Comparison of ENCODE assay signal across 32 mouse cellular contexts in genomic region chr2:129620148-129620547, GRCm38 (mm10). TPM values are rescaled to one million over a fixed set of nuclear protein-coding genes. Genes with fewer than 3 reads are reported as not detected.
DNase-seq lines count a peak whose midpoint lies in the region; ATAC-seq lines count a peak whose summit lies in the region.
"Had no signal": no experiment of that assay in that cellular context is flagged by ENCODE, and none has a peak within 500 bp of the region (broad histone marks: within the 10 kb centered on the region; RNA-seq: fewer than 3 reads in every experiment).

No protein-coding gene starts in this region.

- H3K9me3 ChIP-seq in heart, embryonic 11.5 days (replicated peaks; ENCODE audit: control insufficient read depth, low read length): peaks cover 5% of the 10 kb centered on the region; the same call in 1 of the 2 replicates
- H3K9me3 ChIP-seq: embryonic facial prominence, embryonic 10.5 days; embryonic facial prominence, embryonic 15.5 days; forebrain, embryonic 12.5 days; hindbrain, embryonic 13.5 days; liver, embryonic 13.5 days; midbrain, embryonic 10.5 days; neural tube, embryonic 12.5 days; stomach, embryonic 15.5 days had no signal

- peaks cover 6% of the 10 kb centered on the region for H3K36me3 ChIP-seq in heart, embryonic 11.5 days (ENCODE audit: control insufficient read depth, insufficient read depth, low read length)

- ATAC-seq in heart, embryonic 11.5 days (replicated peaks; ENCODE audit: insufficient number of reproducible peaks, low FRiP score, low TSS enrichment): no peak
- ATAC-seq: activated CD4-positive, CD25-positive, alpha-beta regulatory T cell, adult 4 months; forebrain, postnatal 0 days had no signal

- no peak overlapping the region for H3K4me3 ChIP-seq in heart, embryonic 11.5 days (ENCODE audit: low read depth, low read length)
- H3K4me3 ChIP-seq: embryonic facial prominence, embryonic 10.5 days; embryonic facial prominence, embryonic 15.5 days; forebrain, embryonic 12.5 days; heart, adult 2 months; heart, embryonic 15.5 days; hindbrain, embryonic 13.5 days; liver, embryonic 13.5 days; midbrain, embryonic 10.5 days; myocyte; neural tube, embryonic 12.5 days; stomach, embryonic 15.5 days had no signal

- peak; percentile 1 for DNase-seq in cerebellum, adult 11 months
- no peak for DNase-seq in cerebellum, postnatal 14 days
- DNase-seq in heart, adult 11 months: peak; percentile 56
- DNase-seq in layer of hippocampus, postnatal 10 days (ENCODE audit: low spot score in 2 of 2): peak; percentile 2 to 9
- no peak for DNase-seq in layer of hippocampus, postnatal 14 days (ENCODE audit: low spot score in 2 of 2)
- DNase-seq in right cerebral cortex, postnatal 10 days (ENCODE audit: low spot score in 2 of 2): peak; percentile 16 to 19
- no peak for DNase-seq in right cerebral cortex, adult 2 months (ENCODE audit: low spot score in 2 of 2)
- DNase-seq: adrenal gland, adult 8-10 months; cerebellum, adult 9-10 months; forebrain, postnatal 0 days; kidney, adult 11 months; kidney, postnatal 14 days; left cerebral cortex, postnatal 4 days; liver, embryonic 13.5 days; lung, embryonic 14.5 days; lung, postnatal 14 days; right cerebral cortex, postnatal 25 days; thymus, adult 2 months; thymus, postnatal 36 days had no signal

- peaks cover 15% of the 10 kb centered on the region; the same call in 1 of the 2 replicates for H3K4me1 ChIP-seq in heart, embryonic 11.5 days (ENCODE audit: control insufficient read depth, insufficient read depth, low read length)
- H3K4me1 ChIP-seq: liver, embryonic 13.5 days; stomach, embryonic 15.5 days had no signal

- H3K9ac ChIP-seq in heart, embryonic 11.5 days (ENCODE audit: low read depth, low read length): no peak overlapping the region
- H3K9ac ChIP-seq: embryonic facial prominence, embryonic 15.5 days; forebrain, embryonic 12.5 days; forebrain, postnatal 0 days; heart, embryonic 15.5 days; hindbrain, embryonic 13.5 days; liver, embryonic 13.5 days; lung, embryonic 14.5 days; neural tube, embryonic 12.5 days; stomach, embryonic 15.5 days had no signal

- H3K27me3 ChIP-seq in heart, embryonic 11.5 days (ENCODE audit: control insufficient read depth, insufficient read depth, low read length): no peaks in the 10 kb centered on the region
- H3K27me3 ChIP-seq: CH12.LX; embryonic facial prominence, embryonic 15.5 days; forebrain, embryonic 12.5 days; heart, embryonic 15.5 days; hindbrain, embryonic 13.5 days; liver, embryonic 13.5 days; neural tube, embryonic 12.5 days; stomach, embryonic 15.5 days had no signal

- H3K27ac ChIP-seq in heart, embryonic 11.5 days (ENCODE audit: low read depth, low read length): no peak overlapping the region
- H3K27ac ChIP-seq: embryonic facial prominence, embryonic 10.5 days; embryonic facial prominence, embryonic 15.5 days; forebrain, embryonic 12.5 days; heart, adult 2 months; heart, embryonic 15.5 days; hindbrain, embryonic 13.5 days; liver, embryonic 13.5 days; midbrain, embryonic 10.5 days; neural tube, embryonic 12.5 days; stomach, embryonic 15.5 days had no signal

- WGBS in heart, embryonic 11.5 days (ENCODE audit: insufficient replicate concordance): 77% methylated on average over 7 of the region's 7 CpGs

- H3K4me2 ChIP-seq in heart, embryonic 11.5 days: no peak overlapping the region
- H3K4me2 ChIP-seq: embryonic facial prominence, embryonic 15.5 days; forebrain, embryonic 12.5 days; heart, embryonic 15.5 days; hindbrain, embryonic 13.5 days; liver, embryonic 13.5 days; lung, embryonic 14.5 days; neural tube, embryonic 12.5 days; stomach, embryonic 15.5 days had no signal

RNA-seq across cellular contexts. Expression of gene Sirpa, which starts 27.5 kb away (rescaled TPM):
- polyA plus RNA-seq in heart, embryonic 11.5 days (2014; fragmentation: Nextera tagmentation; extraction: Ambion mirVana): 13.0 and 15.7 TPM in 2 replicates
- total RNA-seq in layer of hippocampus, postnatal 10 days (2021): 100 to 1,000 TPM; 207 to 208 TPM
- 100 to 1,000 TPM; 255 to 279 TPM for total RNA-seq in layer of hippocampus, postnatal 14 days (2021)

Comparison
In these comparisons a context has a peak if more than half of its experiments do, and no peak if none do; other contexts are left out.
1. DNase-seq: peak in cerebellum, adult 11 months (single experiment), heart, adult 11 months (single experiment), layer of hippocampus, postnatal 10 days (2 of 2) and right cerebral cortex, postnatal 10 days (2 of 2); none in cerebellum, postnatal 14 days (0 of 2), layer of hippocampus, postnatal 14 days (0 of 2) and right cerebral cortex, adult 2 months (0 of 2).